Mouse (Mus musculus) limb, embryonic 14.5 days (tissue): Measurements from ENCODE around the gene Batf. TPM values are rescaled to one million over a fixed set of nuclear protein-coding genes. Genes with fewer than 3 reads are reported as not detected.
A peak's percentile ranks its signal among the peaks of the same experiment; 100 is the strongest.

Experiments used
- ATAC-seq: fragments of 200-750 bp; cut with Nextera tagmentation; 2 replicates; pipeline ENCODE4 v1.8.0; 2017; ENCODE audit warnings: low read depth, moderate number of reproducible peaks, moderate TSS enrichment; ENCODE audit not compliant: low FRiP score
- DNase-seq: peaks from one replicate; pipeline ENCODE4 v3.0.0-alpha.2; 2015; ENCODE audit warnings: low spot score
- H3K27ac ChIP-seq: fragments of 300-500 bp; sonication (generic); replicated peaks from 2 replicates; pipeline ENCODE4 v1.5.1; 2014; ENCODE audit warnings: low read depth, mild to moderate bottlenecking, low read length, moderate library complexity, mixed read lengths
- H3K27me3 ChIP-seq: fragments of 300-500 bp; sonication (generic); 2 replicates; pipeline ENCODE4 v1.6.1; 2014; ENCODE audit warnings: low read length, mixed read lengths; ENCODE audit not compliant: control insufficient read depth, insufficient read depth
- H3K36me3 ChIP-seq: fragments of 300-500 bp; sonication (generic); 2 replicates; pipeline ENCODE4 v1.6.1; 2014; ENCODE audit warnings: mild to moderate bottlenecking, low read length, moderate library complexity, mixed read lengths; ENCODE audit not compliant: control insufficient read depth, insufficient read depth
- H3K4me1 ChIP-seq: fragments of 300-500 bp; sonication (generic); 2 replicates; pipeline ENCODE4 v1.6.1; 2014; ENCODE audit warnings: antibody characterized with exemption, low read length, mixed read lengths; ENCODE audit not compliant: control insufficient read depth, insufficient read depth
- H3K4me2 ChIP-seq: fragments of 300-500 bp; sonication (generic); replicated peaks from 2 replicates; pipeline ENCODE4 v1.6.1; 2014; ENCODE audit warnings: low read depth, mild to moderate bottlenecking, low read length, moderate library complexity; ENCODE audit not compliant: severe bottlenecking
- H3K4me3 ChIP-seq: fragments of 300-500 bp; sonication (generic); replicated peaks from 2 replicates; pipeline ENCODE4 v1.5.1; 2014; ENCODE audit warnings: low read length
- H3K9ac ChIP-seq: fragments of 300-500 bp; sonication (generic); 2 replicates; pipeline ENCODE4 v1.6.1; 2014; ENCODE audit warnings: mild to moderate bottlenecking, low read depth, low read length, moderate library complexity; ENCODE audit not compliant: severe bottlenecking
- H3K9me3 ChIP-seq: fragments of 300-500 bp; sonication (generic); 2 replicates; pipeline ENCODE4 v1.6.1; 2016; ENCODE audit warnings: low read length; ENCODE audit not compliant: control insufficient read depth
- POLR2A ChIP-seq: fragments of 200-500 bp; IDR thresholded peaks from 2 replicates; pipeline ENCODE4 v1.8.0; 2012; ENCODE audit warnings: inconsistent platforms, mild to moderate bottlenecking, moderate library complexity, borderline replicate concordance; ENCODE audit not compliant: insufficient read depth, insufficient read length; ENCODE audit errors: extremely low read depth
- WGBS: fragments of 180-500 bp; shearing (Covaris S2); extraction: QIAGEN DNeasy Blood & Tissue Kit; methylation state at CpG from one replicate; pipeline ENCODE4 v1.1.7; 2014; 5-methylcytosine and 5-hydroxymethylcytosine counted together
- polyA plus RNA-seq, 2 experiments: library from polyadenylated mRNA; depleted of rRNA in 1 of 2; stranded (reverse) in 1 of 2; unstranded in 1 of 2; fragments of >200 nt; fragmentation: Nextera tagmentation in 1 of 2; extraction: Ambion mirVana in 1 of 2; gene quantifications; 2 replicates each; pipeline versions ENCODE4 v1.2.1 to v1.2.3; 2012 to 2014

Gene Batf
- polyA plus RNA-seq, 2 experiments, result 3.2 to 4.6 TPM

DNA sequence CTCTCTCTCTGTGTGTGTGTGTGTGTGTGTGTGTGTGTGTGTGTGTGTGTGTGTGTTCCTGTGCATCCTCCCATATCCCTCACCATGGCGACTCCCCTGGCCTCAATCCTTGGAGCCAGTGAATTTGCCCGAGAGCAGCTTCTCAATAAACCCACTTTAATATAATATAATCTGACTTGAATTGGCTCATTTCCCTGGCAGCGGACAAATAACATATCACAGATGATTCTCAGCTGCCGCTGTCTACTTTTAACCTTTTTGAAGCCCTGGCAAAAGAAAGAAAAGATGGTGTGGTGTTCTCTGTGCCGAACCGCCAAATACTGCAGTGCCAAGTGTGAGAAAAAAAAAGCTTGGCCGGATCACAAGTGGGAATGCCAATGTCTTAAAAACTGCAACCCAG, 41.7 kb downstream of the Batf start:
- 69% methylated on average over 7 of the region's 7 CpGs for WGBS

GRCm38 (mm10) chr12:85729022-85729944, 42.8 kb downstream of the Batf start:
- 37% methylated on average over 17 of the region's 17 CpGs for WGBS
- no peaks in the 10 kb centered on the region for H3K27me3 ChIP-seq

More for the DNA sequence above, 41.7 kb downstream of the Batf start:
- H3K9me3 ChIP-seq, result no peaks in the 10 kb centered on the region
- DNase-seq (no peak), ATAC-seq (no peak)
- no peak overlapping the region for H3K4me2 ChIP-seq
- H3K27ac ChIP-seq, result no peak overlapping the region
- no peaks in the 10 kb centered on the region for H3K27me3 ChIP-seq
- no peaks in the 10 kb centered on the region for H3K36me3 ChIP-seq
- H3K4me3 ChIP-seq, result no peak overlapping the region
- TF ChIP-seq POLR2A, result no peak
- H3K9ac ChIP-seq, result no peak overlapping the region
- H3K4me1 ChIP-seq, result no peaks in the 10 kb centered on the region

GRCm38 (mm10) chr12:85729945-85730290, 43.4 kb downstream of the Batf start:
- no peaks in the 10 kb centered on the region for H3K9me3 ChIP-seq
- WGBS, result 73% methylated on average over 6 of the region's 6 CpGs
- DNase-seq (no peak), ATAC-seq (no peak)
- H3K4me1 ChIP-seq, result no peaks in the 10 kb centered on the region
- no peak overlapping the region for H3K4me2 ChIP-seq
- no peaks in the 10 kb centered on the region for H3K27me3 ChIP-seq
- H3K4me3 ChIP-seq, result no peak overlapping the region
- H3K27ac ChIP-seq, result no peak overlapping the region
- TF ChIP-seq POLR2A, result no peak
- no peak overlapping the region for H3K9ac ChIP-seq
- H3K36me3 ChIP-seq, result no peaks in the 10 kb centered on the region

More at GRCm38 (mm10) chr12:85729022-85729944, 42.8 kb downstream of the Batf start:
- H3K4me2 ChIP-seq, result no peak overlapping the region
- no peaks in the 10 kb centered on the region for H3K9me3 ChIP-seq
- H3K36me3 ChIP-seq, result no peaks in the 10 kb centered on the region
- DNase-seq (peak; percentile 48), ATAC-seq (no peak)
- no peak overlapping the region for H3K27ac ChIP-seq
- H3K9ac ChIP-seq, result no peak overlapping the region
- H3K4me1 ChIP-seq, result no peaks in the 10 kb centered on the region
- no peak for TF ChIP-seq POLR2A
- no peak overlapping the region for H3K4me3 ChIP-seq

DNA sequence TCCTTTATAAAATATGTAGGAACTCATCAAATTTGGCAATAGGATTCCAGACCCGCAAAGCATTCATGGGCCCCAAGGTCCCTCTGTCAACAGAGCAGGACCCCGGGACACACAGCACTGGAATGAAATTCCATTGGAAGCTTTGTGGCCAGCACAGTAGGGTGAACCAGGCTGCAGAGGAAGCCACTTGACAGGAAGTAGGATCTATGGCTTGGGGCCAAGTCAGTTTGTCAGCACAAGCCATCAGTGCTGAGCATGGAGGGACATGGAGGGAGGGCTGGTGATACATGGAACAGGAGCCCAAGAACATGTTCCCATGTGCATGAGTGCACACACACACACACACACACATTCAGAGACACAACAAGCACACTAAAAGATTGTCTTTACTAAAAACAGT, 49.7 kb downstream of the Batf start:
- no peak for TF ChIP-seq POLR2A
- Histone ChIP-seq H3K4me2 (no peak overlapping the region), H3K9me3 (no peaks in the 10 kb centered on the region), H3K4me3 (no peak overlapping the region), H3K9ac (no peak overlapping the region), H3K4me1 (no peaks in the 10 kb centered on the region), H3K36me3 (no peaks in the 10 kb centered on the region), H3K27me3 (no peaks in the 10 kb centered on the region), H3K27ac (no peak overlapping the region)
- ATAC-seq (no peak), DNase-seq (peak; percentile 35)
- 88% methylated on average over 2 of the region's 2 CpGs for WGBS

DNA sequence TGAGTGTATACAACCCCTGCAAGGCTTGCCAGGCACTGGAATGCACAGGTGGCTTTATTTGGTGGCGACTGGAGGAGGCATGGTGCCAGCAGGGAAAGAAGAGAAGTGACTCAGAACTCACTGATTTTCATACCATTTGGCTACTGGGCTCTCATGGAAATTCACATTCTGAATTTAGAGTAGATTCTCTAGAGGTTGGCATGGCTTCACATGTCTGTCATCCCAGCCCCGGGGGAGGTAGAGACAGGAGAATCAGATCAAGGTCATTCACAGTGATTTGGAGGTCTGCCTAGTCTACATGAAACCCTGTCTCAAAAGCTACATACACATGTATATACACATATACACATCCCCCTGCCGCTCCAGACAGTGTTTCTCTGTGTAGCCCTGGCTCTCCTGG, 50.5 kb downstream of the Batf start:
- Histone ChIP-seq H3K4me2 (no peak overlapping the region), H3K4me3 (no peak overlapping the region), H3K4me1 (no peaks in the 10 kb centered on the region), H3K27me3 (no peaks in the 10 kb centered on the region), H3K27ac (no peak overlapping the region), H3K9ac (no peak overlapping the region), H3K9me3 (no peaks in the 10 kb centered on the region), H3K36me3 (no peaks in the 10 kb centered on the region)
- DNase-seq (no peak), ATAC-seq (no peak)
- TF ChIP-seq POLR2A, result no peak
- WGBS, result 80% methylated on average over 3 of the region's 3 CpGs
